Mouse (Mus musculus) hindbrain, embryonic 13.5 days (tissue): ENCODE data around the gene Rbp2. TPM values are rescaled to one million over a fixed set of nuclear protein-coding genes. Genes with fewer than 3 reads are reported as not detected.
A peak's percentile ranks its signal among the peaks of the same experiment; 100 is the strongest.

Experiments used
- ATAC-seq: fragments of 200-750 bp; cut with Nextera tagmentation; 2 replicates; pipeline ENCODE4 v1.8.0; 2017; ENCODE audit warnings: moderate TSS enrichment; ENCODE audit not compliant: low FRiP score
- H3K27ac ChIP-seq: fragments of 300-500 bp; sonication (generic); 2 replicates; pipeline ENCODE4 v1.5.1; 2015; ENCODE audit warnings: inconsistent platforms, mild to moderate bottlenecking, moderate library complexity
- H3K27me3 ChIP-seq: fragments of 300-500 bp; sonication (generic); 2 replicates; pipeline ENCODE4 v1.6.1; 2015; ENCODE audit warnings: mild to moderate bottlenecking, inconsistent platforms
- H3K36me3 ChIP-seq: fragments of 300-500 bp; sonication (generic); 2 replicates; pipeline ENCODE4 v1.6.1; 2015; ENCODE audit warnings: mild to moderate bottlenecking, inconsistent platforms
- H3K4me1 ChIP-seq: fragments of 300-500 bp; sonication (generic); replicated peaks from 2 replicates; pipeline ENCODE4 v1.6.1; 2015; ENCODE audit warnings: inconsistent platforms
- H3K4me2 ChIP-seq: fragments of 300-500 bp; sonication (generic); 2 replicates; pipeline ENCODE4 v1.6.1; 2015; ENCODE audit warnings: inconsistent platforms, mild to moderate bottlenecking, moderate library complexity
- H3K4me3 ChIP-seq: fragments of 300-500 bp; sonication (generic); 2 replicates; pipeline ENCODE4 v1.5.1; 2015; ENCODE audit warnings: mild to moderate bottlenecking, inconsistent platforms
- H3K9ac ChIP-seq: fragments of 300-500 bp; sonication (generic); 2 replicates; pipeline ENCODE4 v1.6.1; 2015; ENCODE audit warnings: mild to moderate bottlenecking, inconsistent platforms
- H3K9me3 ChIP-seq: fragments of 300-500 bp; sonication (generic); 2 replicates; pipeline ENCODE4 v1.6.1; 2016; ENCODE audit warnings: inconsistent platforms
- WGBS: fragments of 180-500 bp; shearing (Covaris S2); methylation state at CpG from one replicate; pipeline ENCODE4 v1.1.7; 2015; 5-methylcytosine and 5-hydroxymethylcytosine counted together
- polyA plus RNA-seq: library from polyadenylated mRNA; unstranded; fragments of >200 nt; fragmentation: Nextera tagmentation; extraction: Ambion mirVana; gene quantifications from 2 replicates; pipeline ENCODE4 v1.2.1, GENCODE M21; 2015

The Rbp2 gene
- polyA plus RNA-seq, 1 experiment from 2014 or later: 1.2 TPM

GRCm38 (mm10) chr9:98491071-98491470 lies 5.2 kb downstream of the Rbp2 start:
- Histone ChIP-seq H3K4me1 (no peaks in the 10 kb centered on the region), H3K27ac (no peak overlapping the region), H3K4me2 (no peak overlapping the region), H3K36me3 (no peaks in the 10 kb centered on the region), H3K27me3 (0 out of 2 replicates have a peak, but pooled peaks cover 4% of the 10 kb centered on the region), H3K9ac (no peak overlapping the region), H3K4me3 (no peak overlapping the region), H3K9me3 (no peaks in the 10 kb centered on the region)
- WGBS: 86% methylated on average over 5 of the region's 5 CpGs
- ATAC-seq: no peak

- H3K9ac ChIP-seq: no peak overlapping the region
- H3K36me3 ChIP-seq: no peaks in the 10 kb centered on the region
- WGBS: 88% methylated on average over 5 of the region's 5 CpGs
- peaks cover 9% of the 10 kb centered on the region for H3K4me1 ChIP-seq
- no peaks in the 10 kb centered on the region for H3K9me3 ChIP-seq
- H3K4me2 ChIP-seq: no peak overlapping the region
- H3K4me3 ChIP-seq: no peak overlapping the region
- H3K27ac ChIP-seq: no peak overlapping the region
- no peak for ATAC-seq
- H3K27me3 ChIP-seq: 0 out of 2 replicates have a peak, but pooled peaks cover 4% of the 10 kb centered on the region
Measured at GRCm38 (mm10) chr9:98492212-98492611, 6.3 kb downstream of the Rbp2 start.

GRCm38 (mm10) chr9:98492821-98493220 lies 6.9 kb downstream of the Rbp2 start:
- 78% methylated on average over 1 of the region's 1 CpGs for WGBS

GRCm38 (mm10) chr9:98497157-98497556 lies 11.2 kb downstream of the Rbp2 start:
- 0 out of 2 replicates have a peak, but pooled peaks cover 6% of the 10 kb centered on the region for H3K27me3 ChIP-seq
- WGBS: 18% methylated on average over 7 of the region's 7 CpGs
- peak; percentile 57; the same call in 1 of the 2 replicates for ATAC-seq

More at GRCm38 (mm10) chr9:98492821-98493220, 6.9 kb downstream of the Rbp2 start:
- Histone ChIP-seq H3K9me3 (no peaks in the 10 kb centered on the region), H3K36me3 (no peaks in the 10 kb centered on the region), H3K4me2 (no peak overlapping the region), H3K27ac (no peak overlapping the region), H3K9ac (no peak overlapping the region), H3K4me3 (no peak overlapping the region), H3K4me1 (peaks cover 15% of the 10 kb centered on the region), H3K27me3 (0 out of 2 replicates have a peak, but pooled peaks cover 4% of the 10 kb centered on the region)
- ATAC-seq: no peak

GRCm38 (mm10) chr9:98497990-98498389 lies 12.1 kb downstream of the Rbp2 start:
- WGBS: 49% methylated on average over 6 of the region's 6 CpGs
- 0 out of 2 replicates have a peak overlapping the region, but pooled peaks have one; percentile 19 for H3K9ac ChIP-seq
- H3K4me1 ChIP-seq: peaks cover 31% of the 10 kb centered on the region
- H3K36me3 ChIP-seq: no peaks in the 10 kb centered on the region
- no peak overlapping the region for H3K4me3 ChIP-seq
- H3K27ac ChIP-seq: peak overlapping the region; percentile 58
- 0 out of 2 replicates have a peak overlapping the region, but pooled peaks have one; percentile 7 for H3K4me2 ChIP-seq
- ATAC-seq: no peak
- H3K27me3 ChIP-seq: 0 out of 2 replicates have a peak, but pooled peaks cover 8% of the 10 kb centered on the region
- no peaks in the 10 kb centered on the region for H3K9me3 ChIP-seq

More at GRCm38 (mm10) chr9:98497157-98497556, 11.2 kb downstream of the Rbp2 start:
- Histone ChIP-seq H3K4me1 (peaks cover 31% of the 10 kb centered on the region), H3K4me3 (no peak overlapping the region), H3K4me2 (peak overlapping the region; percentile 7; the same call in 1 of the 2 replicates), H3K27ac (peak overlapping the region; percentile 58), H3K9me3 (no peaks in the 10 kb centered on the region), H3K36me3 (no peaks in the 10 kb centered on the region), H3K9ac (no peak overlapping the region)

- Histone ChIP-seq H3K4me3 (no peak overlapping the region), H3K4me1 (peaks cover 31% of the 10 kb centered on the region), H3K4me2 (no peak overlapping the region), H3K36me3 (no peaks in the 10 kb centered on the region), H3K27ac (no peak overlapping the region), H3K9ac (no peak overlapping the region), H3K27me3 (0 out of 2 replicates have a peak, but pooled peaks cover 4% of the 10 kb centered on the region), H3K9me3 (no peaks in the 10 kb centered on the region)
- no peak for ATAC-seq
- 74% methylated on average over 17 of the region's 17 CpGs for WGBS
Measured at GRCm38 (mm10) chr9:98498717-98499268, 12.9 kb downstream of the Rbp2 start.

GRCm38 (mm10) chr9:98499601-98500000 lies 13.7 kb downstream of the Rbp2 start:
- no peak for ATAC-seq
- Histone ChIP-seq H3K4me2 (no peak overlapping the region), H3K9ac (no peak overlapping the region), H3K9me3 (no peaks in the 10 kb centered on the region), H3K36me3 (no peaks in the 10 kb centered on the region), H3K4me1 (peaks cover 33% of the 10 kb centered on the region), H3K27me3 (0 out of 2 replicates have a peak, but pooled peaks cover 4% of the 10 kb centered on the region), H3K4me3 (no peak overlapping the region), H3K27ac (no peak overlapping the region)
- 94% methylated on average over 5 of the region's 5 CpGs for WGBS

GRCm38 (mm10) chr9:98507480-98507879 lies 21.6 kb downstream of the Rbp2 start:
- Histone ChIP-seq H3K36me3 (no peaks in the 10 kb centered on the region), H3K27me3 (no peaks in the 10 kb centered on the region), H3K9ac (no peak overlapping the region), H3K4me1 (0 out of 2 replicates have a peak, but pooled peaks cover 3% of the 10 kb centered on the region), H3K27ac (no peak overlapping the region), H3K4me2 (no peak overlapping the region), H3K4me3 (no peak overlapping the region), H3K9me3 (no peaks in the 10 kb centered on the region)
- ATAC-seq: no peak
- WGBS: 68% methylated on average over 6 of the region's 6 CpGs

- no peaks in the 10 kb centered on the region for H3K27me3 ChIP-seq
- ATAC-seq: no peak
- H3K9ac ChIP-seq: no peak overlapping the region
- H3K27ac ChIP-seq: no peak overlapping the region
- no peaks in the 10 kb centered on the region for H3K4me1 ChIP-seq
- no peaks in the 10 kb centered on the region for H3K36me3 ChIP-seq
- H3K9me3 ChIP-seq: no peaks in the 10 kb centered on the region
- 90% methylated on average over 6 of the region's 6 CpGs for WGBS
- no peak overlapping the region for H3K4me3 ChIP-seq
- H3K4me2 ChIP-seq: no peak overlapping the region
Measured at GRCm38 (mm10) chr9:98510363-98511055, 24.6 kb downstream of the Rbp2 start.

- Histone ChIP-seq H3K9me3 (no peaks in the 10 kb centered on the region), H3K4me2 (no peak overlapping the region), H3K27ac (no peak overlapping the region), H3K36me3 (no peaks in the 10 kb centered on the region), H3K9ac (no peak overlapping the region), H3K4me3 (no peak overlapping the region), H3K4me1 (peaks cover 25% of the 10 kb centered on the region), H3K27me3 (peaks cover 11% of the 10 kb centered on the region; the same call in 1 of the 2 replicates)
- 96% methylated on average over 2 of the region's 2 CpGs for WGBS
- no peak for ATAC-seq
Measured at GRCm38 (mm10) chr9:98523872-98524271, 38.0 kb downstream of the Rbp2 start.

- WGBS: 37% methylated on average over 7 of the region's 7 CpGs
- ATAC-seq: peak; percentile 94
- H3K4me2 ChIP-seq: no peak overlapping the region
Measured at GRCm38 (mm10) chr9:98524786-98525542, 39.0 kb downstream of the Rbp2 start.

GRCm38 (mm10) chr9:98525543-98525924 lies 39.6 kb downstream of the Rbp2 start:
- Histone ChIP-seq H3K27me3 (peaks cover 11% of the 10 kb centered on the region; the same call in 1 of the 2 replicates), H3K4me3 (no peak overlapping the region), H3K9ac (no peak overlapping the region), H3K4me2 (no peak overlapping the region), H3K27ac (no peak overlapping the region; the same call in 1 of the 2 replicates), H3K36me3 (no peaks in the 10 kb centered on the region), H3K4me1 (peaks cover 25% of the 10 kb centered on the region), H3K9me3 (no peaks in the 10 kb centered on the region)
- whole genome bisulfite sequencing: 37% methylated on average over 7 of the region's 7 CpGs
- no peak for ATAC-seq

More at GRCm38 (mm10) chr9:98524786-98525542, 39.0 kb downstream of the Rbp2 start:
- Histone ChIP-seq H3K4me1 (peaks cover 25% of the 10 kb centered on the region), H3K4me3 (no peak overlapping the region), H3K36me3 (no peaks in the 10 kb centered on the region), H3K27ac (no peak overlapping the region), H3K27me3 (peaks cover 11% of the 10 kb centered on the region; the same call in 1 of the 2 replicates), H3K9me3 (no peaks in the 10 kb centered on the region), H3K9ac (no peak overlapping the region)
